ENCODE assay signal across 30 mouse cellular contexts in the genomic region with DNA sequence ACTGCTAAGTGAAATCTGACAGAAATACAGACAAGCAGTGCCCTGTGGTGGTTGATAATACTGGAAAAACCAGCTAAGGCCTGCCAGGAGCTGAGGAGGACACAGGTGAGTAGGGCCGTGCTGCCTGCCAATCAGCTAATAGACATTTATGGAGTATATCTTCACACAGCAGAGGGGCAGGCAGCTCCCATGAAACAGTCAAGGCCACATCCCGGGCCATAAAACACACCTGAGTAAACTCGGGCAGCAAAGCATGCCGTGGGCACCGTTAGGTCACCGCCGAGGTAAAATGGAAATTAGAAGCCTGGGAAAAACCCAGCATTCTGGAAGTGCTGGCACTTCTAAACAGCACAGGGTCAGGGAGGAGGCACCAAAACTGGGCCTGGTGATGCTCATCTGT.
DNase-seq lines count a peak whose midpoint lies in the region; ATAC-seq and TF ChIP-seq lines count a peak whose summit lies in the region.
"Had no signal": no experiment of that assay in that cellular context is flagged by ENCODE, and none has a peak within 500 bp of the region (broad histone marks: within the 10 kb centered on the region; RNA-seq: fewer than 3 reads in every experiment).

No protein-coding gene starts in this region.

- H3K4me2 ChIP-seq in intestine, embryonic 14.5 days (ENCODE audit: low read length) = no peak overlapping the region
- no peak overlapping the region for H3K4me2 ChIP-seq in intestine, postnatal 0 days (replicated peaks; ENCODE audit: low read depth)
- no peak overlapping the region for H3K4me2 ChIP-seq in kidney, embryonic 16.5 days (replicated peaks; ENCODE audit: low read depth, low read length)
- no peak overlapping the region for H3K4me2 ChIP-seq in hindbrain, embryonic 12.5 days (replicated peaks)
- H3K4me2 ChIP-seq: embryonic facial prominence, embryonic 13.5 days; heart, embryonic 12.5 days; hindbrain, embryonic 13.5 days; limb, embryonic 13.5 days; liver, embryonic 12.5 days; neural tube, embryonic 13.5 days had no signal

- TF ChIP-seq CTCF in intestine, postnatal 0 days (IDR thresholded peaks at IDR 0.05; ENCODE audit: low read depth) = no peak

- no peaks in the 10 kb centered on the region for H3K9me3 ChIP-seq in intestine, embryonic 14.5 days (ENCODE audit: control insufficient read depth, low read length)
- no peaks in the 10 kb centered on the region for H3K9me3 ChIP-seq in intestine, postnatal 0 days (ENCODE audit: control insufficient read depth)
- no peaks in the 10 kb centered on the region for H3K9me3 ChIP-seq in kidney, embryonic 16.5 days (ENCODE audit: low read length)
- H3K9me3 ChIP-seq in hindbrain, embryonic 12.5 days (replicated peaks) = no peaks in the 10 kb centered on the region
- H3K9me3 ChIP-seq: embryonic facial prominence, embryonic 13.5 days; G1E; heart, embryonic 12.5 days; hindbrain, embryonic 13.5 days; limb, embryonic 13.5 days; liver, embryonic 12.5 days; midbrain, embryonic 10.5 days; neural tube, embryonic 13.5 days had no signal

- no peak overlapping the region for H3K4me3 ChIP-seq in intestine, embryonic 14.5 days (ENCODE audit: low read depth, low read length)
- no peak overlapping the region for H3K4me3 ChIP-seq in intestine, postnatal 0 days (ENCODE audit: low read depth, low read length)
- H3K4me3 ChIP-seq in kidney, embryonic 16.5 days (ENCODE audit: low read length) = no peak overlapping the region
- H3K4me3 ChIP-seq in hindbrain, embryonic 12.5 days = no peak overlapping the region
- H3K4me3 ChIP-seq: embryonic facial prominence, embryonic 13.5 days; erythroblast, embryonic 14.5 days; heart, embryonic 12.5 days; hindbrain, embryonic 13.5 days; limb, embryonic 13.5 days; liver, embryonic 12.5 days; midbrain, embryonic 10.5 days; myocyte; neural tube, embryonic 13.5 days had no signal

- H3K36me3 ChIP-seq in intestine, embryonic 14.5 days (ENCODE audit: control insufficient read depth, insufficient read depth, low read length) = no peaks in the 10 kb centered on the region
- no peaks in the 10 kb centered on the region for H3K36me3 ChIP-seq in intestine, postnatal 0 days (ENCODE audit: control insufficient read depth, insufficient read depth)
- no peaks in the 10 kb centered on the region for H3K36me3 ChIP-seq in kidney, embryonic 16.5 days (ENCODE audit: insufficient read depth, low read length)
- H3K36me3 ChIP-seq in hindbrain, embryonic 12.5 days = no peaks in the 10 kb centered on the region
- H3K36me3 ChIP-seq: embryonic facial prominence, embryonic 13.5 days; G1E; heart, embryonic 12.5 days; hindbrain, embryonic 13.5 days; limb, embryonic 13.5 days; liver, embryonic 12.5 days; midbrain, embryonic 10.5 days; neural tube, embryonic 13.5 days had no signal

- no peak for DNase-seq in intestine, embryonic 14.5 days (ENCODE audit: low spot score)
- DNase-seq in kidney, postnatal 4 days = peak; percentile 41 to 63
- DNase-seq in heart, adult 9 months (ENCODE audit: low spot score in 2 of 2) = no peak
- DNase-seq: adrenal gland, adult 2 months; cerebellum, adult 18-20 months; cerebellum, postnatal 36 days; embryo, embryonic 11 days; heart, postnatal 10 days; lung, adult 18-20 months; lung, postnatal 10 days; thymus, adult 2 months; thymus, postnatal 4 days had no signal

- 55% methylated on average over 7 of the region's 7 CpGs for WGBS in intestine, embryonic 14.5 days
- 46% methylated on average over 7 of the region's 7 CpGs for WGBS in intestine, postnatal 0 days
- 37% methylated on average over 7 of the region's 7 CpGs for WGBS in kidney, embryonic 16.5 days
- 88% methylated on average over 7 of the region's 7 CpGs for WGBS in hindbrain, embryonic 12.5 days

- H3K4me1 ChIP-seq in intestine, embryonic 14.5 days (replicated peaks; ENCODE audit: control insufficient read depth, insufficient read depth, low read length) = peaks cover 37% of the 10 kb centered on the region
- H3K4me1 ChIP-seq in intestine, postnatal 0 days (replicated peaks; ENCODE audit: control insufficient read depth, insufficient read depth, low read length) = 0 out of 2 replicates have a peak, but pooled peaks cover 3% of the 10 kb centered on the region
- H3K4me1 ChIP-seq in kidney, embryonic 16.5 days (ENCODE audit: insufficient read depth, low read length) = peaks cover 34% of the 10 kb centered on the region
- H3K4me1 ChIP-seq in hindbrain, embryonic 12.5 days = peaks cover 23% of the 10 kb centered on the region
- H3K4me1 ChIP-seq: liver, embryonic 12.5 days had no signal

- no peaks in the 10 kb centered on the region for H3K27me3 ChIP-seq in intestine, embryonic 14.5 days (replicated peaks; ENCODE audit: control insufficient read depth, insufficient read depth, low read length)
- no peaks in the 10 kb centered on the region for H3K27me3 ChIP-seq in intestine, postnatal 0 days (replicated peaks; ENCODE audit: control insufficient read depth, insufficient read depth, low read length)
- no peaks in the 10 kb centered on the region for H3K27me3 ChIP-seq in kidney, embryonic 16.5 days (ENCODE audit: insufficient read depth, low read length)
- H3K27me3 ChIP-seq in hindbrain, embryonic 12.5 days = no peaks in the 10 kb centered on the region
- H3K27me3 ChIP-seq: CH12.LX; embryonic facial prominence, embryonic 13.5 days; heart, embryonic 12.5 days; hindbrain, embryonic 13.5 days; limb, embryonic 13.5 days; liver, embryonic 12.5 days; neural tube, embryonic 13.5 days; Patski had no signal

- peak overlapping the region; percentile 38; the same call in 1 of the 2 replicates for H3K27ac ChIP-seq in intestine, embryonic 14.5 days (ENCODE audit: low read depth)
- no peak overlapping the region for H3K27ac ChIP-seq in intestine, postnatal 0 days (ENCODE audit: low read depth, low read length)
- H3K27ac ChIP-seq in kidney, embryonic 16.5 days (ENCODE audit: low read length) = peak overlapping the region; percentile 57
- H3K27ac ChIP-seq in hindbrain, embryonic 12.5 days = no peak overlapping the region
- H3K27ac ChIP-seq: embryonic facial prominence, embryonic 13.5 days; hindbrain, embryonic 13.5 days; limb, embryonic 13.5 days; liver, embryonic 12.5 days; midbrain, embryonic 10.5 days; neural tube, embryonic 13.5 days had no signal

- ATAC-seq in intestine, embryonic 14.5 days (replicated peaks; ENCODE audit: low FRiP score, low TSS enrichment, low read depth) = peak; percentile 65
- peak; percentile 87 for ATAC-seq in intestine, postnatal 0 days
- ATAC-seq in kidney, embryonic 16.5 days (ENCODE audit: low FRiP score, low TSS enrichment) = peak; percentile 75
- ATAC-seq in hindbrain, embryonic 12.5 days (ENCODE audit: low FRiP score) = no peak
- no peak for ATAC-seq in CD4-positive, CD25-positive, alpha-beta regulatory T cell, adult 4 months
- ATAC-seq: forebrain, embryonic 14.5 days; liver, embryonic 12.5 days; midbrain, embryonic 16.5 days; Patski had no signal

- no peak overlapping the region for H3K9ac ChIP-seq in intestine, embryonic 14.5 days (ENCODE audit: low read length)
- H3K9ac ChIP-seq in intestine, postnatal 0 days (ENCODE audit: low read depth, low read length) = no peak overlapping the region
- H3K9ac ChIP-seq in kidney, embryonic 16.5 days (replicated peaks; ENCODE audit: low read length) = no peak overlapping the region
- no peak overlapping the region for H3K9ac ChIP-seq in hindbrain, embryonic 12.5 days
- H3K9ac ChIP-seq: embryonic facial prominence, embryonic 13.5 days; heart, embryonic 12.5 days; hindbrain, embryonic 13.5 days; limb, embryonic 13.5 days; liver, embryonic 12.5 days; neural tube, embryonic 13.5 days had no signal

Comparison
In these comparisons a context has a peak if more than half of its experiments do, and no peak if none do; other contexts are left out.
1. H3K27ac ChIP-seq: peak in intestine, embryonic 14.5 days (single experiment) and kidney, embryonic 16.5 days (single experiment); none in intestine, postnatal 0 days (single experiment) and hindbrain, embryonic 12.5 days (single experiment).
2. ATAC-seq: peak in intestine, embryonic 14.5 days (single experiment), intestine, postnatal 0 days (single experiment) and kidney, embryonic 16.5 days (single experiment); none in hindbrain, embryonic 12.5 days (single experiment) and CD4-positive, CD25-positive, alpha-beta regulatory T cell, adult 4 months (single experiment).
3. DNase-seq: peak in kidney, postnatal 4 days (2 of 2); none in intestine, embryonic 14.5 days (single experiment) and heart, adult 9 months (0 of 2).